Mouse (Mus musculus): ENCODE data around the gene Mad2l2. TPM values are rescaled to one million over a fixed set of nuclear protein-coding genes. Genes with fewer than 3 reads are reported as not detected.

Mad2l2 gene
- total RNA-seq (2021) = 10 to 100 TPM; 10.3 to 18.0 TPM
- long read RNA-seq, experiment 1, transcript Mad2l2-201 (8 exons, 1,535 nt) = major isoform, 15 of 17 reads
- long read RNA-seq, experiment 1, partial matches to known transcripts = 0 of 17 reads
- long read RNA-seq, experiment 1, other reads (novel, unspliced or antisense) = 2 of 17 reads
- long read RNA-seq, experiment 2, transcript Mad2l2-201 (8 exons, 1,535 nt) = major isoform, 12 of 18 reads
- long read RNA-seq, experiment 2, partial matches to known transcripts = 0 of 18 reads
- long read RNA-seq, experiment 2, other reads (novel, unspliced or antisense) = 5 of 18 reads

- Histone ChIP-seq H3K27ac (no peak within 1 kb of the TSS), H3K4me3 (peak within 1 kb of the TSS; percentile 64)
- DNase-seq = no peak
- intact Hi-C loops (cut with DNase I) = no loop called here
- no peak for TF ChIP-seq CTCF (IDR thresholded peaks at IDR 0.05)
These were observed at the start of gene Mad2l2 for GRCm38 (mm10) chr4:148130133-148130532. Gene Mad2l2, plus strand, starts transcription at chr4:148130384.

- H3K27ac ChIP-seq = no peak overlapping the region
- H3K4me3 ChIP-seq = no peak overlapping the region
- DNase-seq = no peak
- TF ChIP-seq CTCF (IDR thresholded peaks at IDR 0.05) = no peak
- intact Hi-C loops (cut with DNase I) = no loop called here
These were observed 49.6 kb upstream of the Mad2l2 start for GRCm38 (mm10) chr4:148080597-148080973.

- TF ChIP-seq CTCF (IDR thresholded peaks at IDR 0.05) = no peak
- H3K27ac ChIP-seq = no peak overlapping the region
- no peak overlapping the region for H3K4me3 ChIP-seq
- no peak for DNase-seq
- intact Hi-C loops (cut with DNase I) = no loop called here
These were observed 49.0 kb upstream of the Mad2l2 start for GRCm38 (mm10) chr4:148081201-148081600.

- peak; percentile 76 for DNase-seq
- H3K4me3 ChIP-seq = no peak overlapping the region
- intact Hi-C loops (cut with DNase I) = no loop called here
- peak; percentile 80 for TF ChIP-seq CTCF (IDR thresholded peaks at IDR 0.05)
- H3K27ac ChIP-seq = peak overlapping the region; percentile 94
These were observed 47.7 kb upstream of the Mad2l2 start for GRCm38 (mm10) chr4:148082257-148083044.

GRCm38 (mm10) chr4:148083176-148083899, 46.8 kb upstream of the Mad2l2 start:
- Histone ChIP-seq H3K27ac (peak overlapping the region; percentile 94), H3K4me3 (peak overlapping the region; percentile 51)
- no peak for TF ChIP-seq CTCF (IDR thresholded peaks at IDR 0.05)
- peak; percentile 65 for DNase-seq
- intact Hi-C loops (cut with DNase I) = no loop called here

- peak; percentile 79 for DNase-seq
- intact Hi-C loops (cut with DNase I) = no loop called here
- Histone ChIP-seq H3K27ac (peak overlapping the region; percentile 94), H3K4me3 (peak overlapping the region; percentile 96)
- no peak for TF ChIP-seq CTCF (IDR thresholded peaks at IDR 0.05)
These were observed 45.9 kb upstream of the Mad2l2 start for GRCm38 (mm10) chr4:148084261-148084714.

GRCm38 (mm10) chr4:148085131-148085906, 44.9 kb upstream of the Mad2l2 start:
- intact Hi-C loops (cut with DNase I) = loop anchor here (5.0 kb wide), 1 partner anchor 43 kb away; no protein-coding TSS in a partner anchor
- Histone ChIP-seq H3K4me3 (peak overlapping the region; percentile 96), H3K27ac (peak overlapping the region; percentile 94)
- peak; percentile 33 for DNase-seq
- no peak for TF ChIP-seq CTCF (IDR thresholded peaks at IDR 0.05)

GRCm38 (mm10) chr4:148085907-148086305, 44.3 kb upstream of the Mad2l2 start:
- peak; percentile 44 for DNase-seq
- H3K27ac ChIP-seq = peak overlapping the region; percentile 94
- intact Hi-C loops (cut with DNase I) = loop anchor here (5.0 kb wide), 1 partner anchor 44 kb away; no protein-coding TSS in a partner anchor
- peak overlapping the region; percentile 96 for H3K4me3 ChIP-seq
- no peak for TF ChIP-seq CTCF (IDR thresholded peaks at IDR 0.05)

GRCm38 (mm10) chr4:148087091-148087906, 42.9 kb upstream of the Mad2l2 start:
- Histone ChIP-seq H3K4me3 (peak overlapping the region; percentile 96), H3K27ac (peak overlapping the region; percentile 94)
- peak; percentile 64 for DNase-seq
- intact Hi-C loops (cut with DNase I) = loop anchor here (5.0 kb wide), 1 partner anchor 45 kb away; no protein-coding TSS in a partner anchor
- TF ChIP-seq CTCF (IDR thresholded peaks at IDR 0.05) = no peak

- no peak for TF ChIP-seq CTCF (IDR thresholded peaks at IDR 0.05)
- intact Hi-C loops (cut with DNase I) = loop anchor here (5.0 kb wide), 1 partner anchor 46 kb away; no protein-coding TSS in a partner anchor
- H3K27ac ChIP-seq = peak within 1 kb of the TSS; percentile 94
These were observed 42.2 kb upstream of the Mad2l2 start, which contains the start of gene Agtrap for GRCm38 (mm10) chr4:148087907-148088527. Gene Agtrap, minus strand, starts transcription at chr4:148088031.

More at GRCm38 (mm10) chr4:148087907-148088527, 42.2 kb upstream of the Mad2l2 start, which contains the start of gene Agtrap:
- DNase-seq = peak; percentile 98
- peak within 1 kb of the TSS; percentile 96 for H3K4me3 ChIP-seq

Measured in gastrocnemius, adult 2 months (tissue).